Mouse (Mus musculus): Measurements from ENCODE around the gene Mlec.
A peak's percentile ranks its signal among the peaks of the same experiment; 100 is the strongest.
"Not testable (repeated sequence)": the region's sequence is repeated elsewhere in the genome, so short reads cannot be mapped to it uniquely, and the experiment has no call there.

The Mlec gene

GRCm38 (mm10) chr5:115177866-115178265, 19.9 kb upstream of the Mlec start:
- DNase-seq: no peak

- no peak for DNase-seq
Observed at GRCm38 (mm10) chr5:115174554-115174953, 16.6 kb upstream of the Mlec start.

DNA sequence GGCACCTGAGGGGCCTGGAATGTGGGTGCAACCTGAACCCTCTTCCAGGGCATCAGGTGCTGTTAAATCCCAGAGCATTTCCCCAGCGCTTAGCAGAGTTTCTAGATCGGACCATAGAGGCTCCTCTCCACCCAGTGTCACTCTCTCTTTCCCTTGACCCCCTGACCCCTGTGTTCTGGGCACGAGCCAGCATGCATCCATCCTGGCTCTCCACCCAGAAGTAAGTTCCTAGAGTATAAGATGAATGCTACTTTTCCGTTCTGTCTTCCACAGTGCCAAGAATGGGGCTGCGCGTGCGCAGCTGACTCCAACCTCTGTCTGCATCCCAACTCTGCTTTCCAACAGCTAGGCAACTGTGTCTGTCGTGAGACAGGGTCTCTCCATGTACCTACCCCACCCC, 12.2 kb upstream of the Mlec start:
- DNase-seq: no peak

GRCm38 (mm10) chr5:115168641-115169415, 10.8 kb upstream of the Mlec start:
- no peak for DNase-seq

- DNase-seq: no peak
Observed at GRCm38 (mm10) chr5:115167396-115167795, 9.4 kb upstream of the Mlec start.

DNA sequence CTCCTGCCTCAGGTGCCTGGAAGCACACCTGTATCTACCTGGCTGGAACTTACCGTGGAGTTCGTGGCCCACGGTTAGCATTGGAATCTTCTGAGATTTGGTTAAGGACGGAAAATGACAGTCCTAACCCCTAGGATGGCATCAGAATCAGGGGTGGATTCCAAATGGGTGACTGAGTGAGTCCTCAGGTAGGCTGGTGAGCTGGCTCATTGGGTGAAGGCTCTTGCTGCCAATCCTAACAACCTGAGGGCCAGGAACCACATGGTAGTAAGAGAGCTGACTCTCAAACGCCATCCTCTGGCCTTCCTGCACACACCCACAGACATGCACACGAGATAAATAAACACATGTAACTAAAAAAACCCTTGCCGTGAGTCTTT, 8.8 kb upstream of the Mlec start:
- no peak for DNase-seq

DNA sequence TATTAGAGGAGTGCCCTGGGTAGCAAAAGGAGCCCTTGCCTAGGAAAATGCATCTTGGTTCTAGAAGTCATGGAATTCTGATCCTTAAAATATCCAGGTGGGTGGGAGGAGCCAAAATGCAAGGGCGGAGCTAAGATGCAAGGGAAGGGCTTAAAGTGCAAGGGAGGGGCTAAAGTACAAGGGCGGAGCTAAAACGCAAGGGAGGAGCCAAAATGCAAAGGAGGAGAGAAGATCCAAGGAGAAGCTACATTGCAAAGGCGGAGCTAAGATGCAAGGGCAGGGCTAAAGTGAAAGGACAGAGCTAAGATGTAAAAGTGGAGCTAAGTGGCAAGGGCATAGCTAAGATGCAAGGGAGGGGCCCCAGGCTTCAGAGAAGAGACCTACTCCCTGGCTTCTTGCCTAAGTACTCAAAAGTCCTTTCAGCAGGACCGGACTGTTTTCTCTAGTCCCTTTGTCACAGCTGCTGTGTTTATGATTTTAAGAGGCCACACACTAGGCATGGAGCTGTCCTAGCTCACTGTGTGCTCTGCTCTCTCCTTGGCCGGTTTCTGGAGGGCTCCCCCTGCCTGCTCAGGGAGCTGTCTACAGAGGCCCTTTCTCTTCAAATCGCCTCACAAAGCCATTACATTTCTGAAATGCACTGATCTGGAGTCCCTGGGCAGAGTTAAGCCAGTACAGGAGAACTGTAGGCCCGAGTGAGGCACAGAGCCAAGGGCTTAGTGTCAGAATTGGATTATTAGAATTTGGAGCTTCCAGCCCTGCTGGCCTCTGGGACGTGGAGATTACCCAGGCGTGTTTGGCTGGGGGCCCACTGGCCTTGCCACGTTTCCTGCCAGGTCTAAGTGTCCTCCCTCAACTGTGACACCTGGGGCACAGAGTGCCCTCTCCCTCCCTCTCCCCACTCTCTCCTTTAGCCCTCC, 8.2 kb upstream of the Mlec start:
- DNase-seq: peak; percentile 45

DNA sequence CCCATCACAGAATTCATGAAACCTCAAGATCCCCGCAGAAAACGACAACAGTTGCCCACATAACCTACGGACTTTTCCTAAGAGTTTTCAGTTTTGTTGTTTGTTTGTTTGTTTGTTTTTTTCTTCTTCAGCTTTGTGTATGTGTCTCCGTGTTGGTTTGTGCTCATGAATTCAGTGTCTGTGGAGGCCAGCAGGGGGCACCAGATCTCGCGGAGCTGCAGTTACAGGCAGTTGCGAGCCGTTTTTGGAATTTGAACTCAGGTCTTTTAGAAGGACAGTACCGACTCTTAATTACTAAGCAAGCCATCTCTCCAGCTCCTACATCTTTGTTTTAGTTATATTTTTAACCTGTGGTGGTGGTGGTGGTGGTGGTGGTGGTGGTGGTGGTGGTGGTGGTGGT, 7.4 kb upstream of the Mlec start:
- DNase-seq: no peak

DNA sequence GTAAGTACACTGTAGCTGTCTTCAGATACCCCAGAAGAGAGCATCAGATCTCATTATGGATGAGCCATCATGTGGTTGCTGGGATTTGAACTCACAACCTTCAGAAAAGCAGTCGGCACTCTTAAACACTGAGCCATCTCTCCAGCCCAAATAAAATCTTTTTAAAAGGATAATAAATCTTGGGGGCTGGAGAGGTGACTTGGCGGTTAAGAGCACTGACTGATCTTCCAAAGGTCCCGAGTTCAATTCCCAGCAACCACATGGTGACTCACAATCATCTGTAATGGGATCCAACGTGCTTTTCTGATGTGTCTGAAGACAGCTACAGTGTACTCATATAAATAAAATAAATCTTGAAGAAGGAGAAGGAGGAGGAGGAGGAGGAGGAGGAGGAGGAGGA, 6.5 kb upstream of the Mlec start:
- DNase-seq: not testable (repeated sequence)

DNA sequence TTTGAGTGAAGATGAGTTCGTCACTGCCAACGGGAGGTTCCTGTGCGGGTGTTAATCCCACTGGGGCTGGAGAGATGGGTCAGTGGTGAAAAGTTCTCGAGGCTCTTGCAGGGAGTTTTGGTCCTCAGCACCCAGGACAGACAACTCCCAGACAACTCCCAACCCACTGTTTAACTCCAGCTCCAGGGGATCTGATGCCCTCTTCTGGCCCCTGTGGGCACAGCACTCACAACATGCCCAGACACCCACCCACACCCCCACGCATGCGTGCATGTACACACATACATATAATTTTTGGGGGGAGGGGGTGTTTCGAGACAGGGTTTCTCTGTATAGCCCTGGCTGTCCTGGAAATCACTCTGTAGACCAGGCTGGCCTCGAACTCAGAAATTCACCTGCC, 5.6 kb upstream of the Mlec start:
- peak; percentile 75 for DNase-seq

GRCm38 (mm10) chr5:115161940-115162279, 3.9 kb upstream of the Mlec start:
- not testable (repeated sequence) for DNase-seq

DNA sequence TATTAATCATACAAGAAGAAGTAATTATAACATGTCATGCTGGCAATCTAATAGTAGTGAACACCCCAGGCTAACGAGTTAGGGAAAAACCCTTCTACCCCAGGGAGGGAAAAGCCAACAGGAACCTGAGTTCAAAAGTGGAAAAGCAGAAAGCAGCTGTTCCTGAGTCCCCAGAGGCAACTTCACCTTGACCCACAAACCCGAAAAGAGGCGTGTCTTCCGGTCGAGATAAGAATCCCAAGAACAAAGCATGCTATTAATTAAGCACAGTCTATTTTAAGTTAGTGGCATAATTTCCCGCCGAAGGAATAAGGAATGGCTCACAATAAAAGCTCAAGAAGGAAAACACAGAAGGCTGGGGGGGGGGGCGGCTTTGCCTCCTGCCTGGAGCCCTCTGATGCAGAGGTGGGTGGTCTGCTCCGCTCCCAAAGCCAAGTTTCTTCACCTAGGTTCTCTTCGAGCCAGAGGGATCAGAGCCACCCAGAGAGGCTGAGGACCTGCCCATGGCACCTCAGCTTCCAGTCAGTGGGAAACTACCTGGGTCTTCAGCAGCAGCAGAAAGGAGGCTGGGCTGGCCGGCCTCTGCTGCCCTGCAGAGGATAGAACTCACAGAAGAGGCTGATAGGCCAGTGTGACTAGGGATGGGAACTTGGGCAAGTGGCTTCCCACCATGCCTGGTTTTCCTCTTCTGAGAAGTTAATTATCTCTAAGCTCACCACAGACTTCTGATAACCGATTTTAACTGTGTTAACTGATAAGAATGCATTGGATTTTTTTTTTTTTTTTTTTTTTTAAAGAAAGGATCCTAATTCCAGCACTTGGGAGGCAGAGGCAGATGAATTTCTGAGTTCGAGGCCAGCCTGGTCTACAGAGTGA, 3.3 kb upstream of the Mlec start:
- DNase-seq: no peak

- no peak for DNase-seq
Observed at GRCm38 (mm10) chr5:115160655-115161054, 2.7 kb upstream of the Mlec start.

DNA sequence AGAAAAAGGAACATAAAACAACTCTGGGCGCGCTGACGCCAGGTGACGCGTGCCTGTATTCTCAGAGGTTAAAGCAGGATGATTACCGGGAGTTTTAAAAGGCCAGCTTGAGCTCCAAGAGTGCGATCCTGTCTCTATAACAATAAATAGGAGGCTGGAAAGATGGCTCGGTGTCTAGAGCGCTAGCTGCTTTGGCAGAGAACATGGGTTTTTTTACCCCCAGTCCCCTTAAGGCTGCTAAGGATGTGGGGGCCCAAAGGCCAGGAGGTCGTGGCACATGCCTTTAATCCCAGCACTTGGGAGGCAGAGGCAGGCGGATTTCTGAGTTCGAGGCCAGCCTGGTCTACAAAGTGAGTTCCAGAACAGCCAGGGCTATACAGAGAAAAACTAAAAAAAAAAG, 1.2 kb upstream of the Mlec start:
- no peak for DNase-seq

GRCm38 (mm10) chr5:115156933-115157589, 918 bp downstream of the Mlec start:
- DNase-seq: peak; percentile 73

DNA sequence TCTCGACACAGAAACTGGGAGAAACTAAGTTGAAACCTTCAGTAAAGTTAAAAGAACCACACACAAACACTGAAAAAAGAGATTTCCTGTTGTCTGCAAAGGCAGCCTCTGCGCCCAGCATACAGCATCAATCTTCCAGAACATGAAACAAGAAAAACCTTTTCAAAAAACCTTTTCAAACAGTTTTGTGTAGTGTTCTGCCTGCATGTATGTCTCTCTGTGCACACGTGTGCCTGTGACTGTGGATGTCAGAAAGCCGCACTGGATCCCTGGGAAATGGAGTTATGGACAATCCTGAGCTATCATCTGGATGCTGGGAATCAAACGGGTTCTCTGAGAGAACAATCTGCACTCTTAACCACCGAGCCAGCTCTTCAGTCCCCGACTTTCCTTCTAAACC, 1.6 kb downstream of the Mlec start:
- DNase-seq: no peak

DNA sequence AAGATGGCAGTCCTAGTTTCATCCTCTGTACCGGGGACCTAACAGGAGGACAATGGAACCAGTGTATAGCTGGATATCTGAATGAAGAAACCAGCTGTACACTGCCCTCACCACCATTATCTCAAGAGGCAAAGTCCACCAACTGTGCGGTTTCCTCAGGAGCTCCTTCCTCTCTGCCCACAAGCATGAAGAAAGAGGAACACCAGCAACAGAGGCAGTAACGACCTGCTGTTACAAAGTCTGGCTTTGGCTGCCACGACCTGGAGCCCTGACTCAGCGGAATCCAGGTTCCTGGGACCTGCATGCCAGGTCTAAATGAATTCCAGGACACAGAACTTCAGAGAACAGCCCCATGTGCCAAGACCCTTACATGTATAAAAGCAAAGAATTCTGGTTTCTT, 2.1 kb downstream of the Mlec start:
- no peak for DNase-seq

DNA sequence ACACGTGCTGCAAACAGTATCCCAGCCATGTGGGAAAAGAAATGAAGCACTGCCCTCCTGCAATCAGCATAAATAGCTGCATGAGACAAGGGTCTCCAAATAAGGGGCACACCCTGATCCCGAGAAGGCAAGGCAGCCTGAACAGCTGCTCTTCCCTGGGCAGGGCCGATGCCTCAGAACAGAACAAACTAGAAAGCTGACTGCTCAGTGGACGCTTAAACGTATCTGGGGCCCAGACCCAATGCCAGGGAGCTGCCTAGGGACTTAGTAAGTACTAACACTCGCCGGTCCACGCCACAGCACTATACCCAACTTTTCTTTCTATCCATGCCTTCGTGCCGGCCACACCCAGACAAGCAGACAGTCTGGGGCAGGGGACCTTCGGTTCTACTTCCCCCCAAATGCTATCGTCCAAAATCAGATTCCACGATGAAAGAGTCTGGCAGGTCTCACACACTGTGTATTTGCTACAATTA, 2.8 kb downstream of the Mlec start:
- no peak for DNase-seq

- DNase-seq: no peak
Observed at GRCm38 (mm10) chr5:115152132-115152956, 5.6 kb downstream of the Mlec start.

GRCm38 (mm10) chr5:115151457-115151856, 6.5 kb downstream of the Mlec start:
- DNase-seq: no peak

- DNase-seq: no peak
Observed at GRCm38 (mm10) chr5:115150991-115151390, 7.0 kb downstream of the Mlec start.
